Comparison of ENCODE assay signal across 20 mouse cellular contexts in the genomic region with DNA sequence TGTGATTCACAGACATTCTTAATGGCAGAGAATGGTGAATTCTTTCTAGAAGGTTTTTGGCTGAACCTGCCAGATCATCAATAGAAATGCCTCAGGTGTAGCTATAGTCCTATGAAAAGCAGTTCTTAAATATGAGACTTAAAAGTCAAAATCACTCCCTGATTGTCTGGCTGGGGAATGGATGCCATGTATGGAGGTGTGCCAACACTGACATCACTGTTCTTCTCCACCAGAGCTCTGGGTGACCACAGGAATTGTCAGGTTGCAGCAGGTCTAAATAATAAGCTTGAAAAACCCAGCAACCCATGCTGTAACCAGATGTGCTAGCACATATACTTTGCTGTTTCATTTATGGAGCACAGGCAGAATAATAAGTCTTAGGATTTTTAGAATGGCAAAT.
DNase-seq lines count a peak whose midpoint lies in the region; ATAC-seq and TF ChIP-seq lines count a peak whose summit lies in the region.
"Had no signal": no experiment of that assay in that cellular context is flagged by ENCODE, and none has a peak within 500 bp of the region (broad histone marks: within the 10 kb centered on the region; RNA-seq: fewer than 3 reads in every experiment).

No protein-coding gene starts in this region.

- H3K27ac ChIP-seq in cerebellum, adult 2 months (ENCODE audit: insufficient read depth, low read length) = no peak overlapping the region
- peak overlapping the region; percentile 41; the same call in 1 of the 2 replicates for H3K27ac ChIP-seq in hindbrain, postnatal 0 days
- H3K27ac ChIP-seq in hindbrain, embryonic 12.5 days = no peak overlapping the region
- H3K27ac ChIP-seq in embryonic fibroblast, embryonic 13.5 days (ENCODE audit: insufficient read depth, low read length) = peak overlapping the region; percentile 65
- H3K27ac ChIP-seq: hindbrain, embryonic 13.5 days; intestine, embryonic 15.5 days; neural tube, embryonic 15.5 days had no signal

- H3K27me3 ChIP-seq in cerebellum, adult 2 months (ENCODE audit: control insufficient read depth, insufficient read depth, low read length) = no peaks in the 10 kb centered on the region
- H3K27me3 ChIP-seq in hindbrain, postnatal 0 days (ENCODE audit: insufficient read depth, low read length) = no peaks in the 10 kb centered on the region
- no peaks in the 10 kb centered on the region for H3K27me3 ChIP-seq in hindbrain, embryonic 12.5 days
- H3K27me3 ChIP-seq: hindbrain, embryonic 13.5 days; intestine, embryonic 15.5 days; neural tube, embryonic 15.5 days had no signal

- H3K36me3 ChIP-seq in hindbrain, postnatal 0 days (ENCODE audit: insufficient read depth, low read length) = no peaks in the 10 kb centered on the region
- H3K36me3 ChIP-seq in hindbrain, embryonic 12.5 days = no peaks in the 10 kb centered on the region
- H3K36me3 ChIP-seq: hindbrain, embryonic 13.5 days; intestine, embryonic 15.5 days; neural tube, embryonic 15.5 days had no signal

- ATAC-seq in cerebellum, adult (ENCODE audit: insufficient number of reproducible peaks, low FRiP score, low TSS enrichment) = no peak
- 0 out of 2 replicates have a peak, but pooled peaks have one; percentile 27 for ATAC-seq in hindbrain, postnatal 0 days
- ATAC-seq in hindbrain, embryonic 12.5 days (ENCODE audit: low FRiP score) = no peak
- ATAC-seq: intestine, embryonic 15.5 days had no signal

- TF ChIP-seq POLR2A in cerebellum, adult 2 months (IDR thresholded peaks at IDR 0.05; ENCODE audit: borderline replicate concordance, insufficient read depth, low read length) = no peak
- no peak for TF ChIP-seq POLR2A in embryonic fibroblast, embryonic 13.5 days (IDR thresholded peaks at IDR 0.05; ENCODE audit: low read depth, low read length)

- no peaks in the 10 kb centered on the region for H3K9me3 ChIP-seq in hindbrain, postnatal 0 days (ENCODE audit: low read length)
- no peaks in the 10 kb centered on the region for H3K9me3 ChIP-seq in hindbrain, embryonic 12.5 days (replicated peaks)
- H3K9me3 ChIP-seq: hindbrain, embryonic 13.5 days; intestine, embryonic 15.5 days; neural tube, embryonic 15.5 days had no signal

- TF ChIP-seq CTCF in cerebellum, adult 2 months (IDR thresholded peaks at IDR 0.05; ENCODE audit: borderline replicate concordance, insufficient read depth, low read depth, low read length) = no peak
- TF ChIP-seq CTCF in hindbrain, postnatal 0 days (IDR thresholded peaks at IDR 0.05; ENCODE audit: low read depth) = no peak
- TF ChIP-seq CTCF in embryonic fibroblast, embryonic 13.5 days (IDR thresholded peaks at IDR 0.05; ENCODE audit: borderline replicate concordance, insufficient read depth, low read length) = no peak

- no peak overlapping the region for H3K4me3 ChIP-seq in cerebellum, adult 2 months (replicated peaks; ENCODE audit: insufficient read depth, low read depth, low read length)
- H3K4me3 ChIP-seq in hindbrain, postnatal 0 days (ENCODE audit: low read length) = no peak overlapping the region
- no peak overlapping the region for H3K4me3 ChIP-seq in hindbrain, embryonic 12.5 days
- H3K4me3 ChIP-seq in embryonic fibroblast, embryonic 13.5 days (ENCODE audit: insufficient read depth, low read length) = no peak overlapping the region
- H3K4me3 ChIP-seq: hindbrain, embryonic 13.5 days; intestine, embryonic 15.5 days; myocyte; neural tube, embryonic 15.5 days had no signal

- peaks cover 6% of the 10 kb centered on the region for H3K4me1 ChIP-seq in cerebellum, adult 2 months (ENCODE audit: control insufficient read depth, insufficient read depth, low read length)
- H3K4me1 ChIP-seq in hindbrain, postnatal 0 days (ENCODE audit: insufficient read depth, low read length) = peaks cover 6% of the 10 kb centered on the region; the same call in 1 of the 2 replicates
- H3K4me1 ChIP-seq in hindbrain, embryonic 12.5 days = no peaks in the 10 kb centered on the region
- peaks cover 15% of the 10 kb centered on the region for H3K4me1 ChIP-seq in embryonic fibroblast, embryonic 13.5 days (ENCODE audit: control insufficient read depth, insufficient read depth, low read length)
- H3K4me1 ChIP-seq: intestine, embryonic 15.5 days had no signal

- no peak overlapping the region for H3K9ac ChIP-seq in hindbrain, postnatal 0 days (replicated peaks; ENCODE audit: low read length)
- H3K9ac ChIP-seq in hindbrain, embryonic 12.5 days = no peak overlapping the region
- H3K9ac ChIP-seq: hindbrain, embryonic 13.5 days; intestine, embryonic 15.5 days; neural tube, embryonic 15.5 days had no signal

- no peak overlapping the region for H3K4me2 ChIP-seq in hindbrain, postnatal 0 days (ENCODE audit: low read depth, low read length)
- no peak overlapping the region for H3K4me2 ChIP-seq in hindbrain, embryonic 12.5 days (replicated peaks)
- H3K4me2 ChIP-seq: hindbrain, embryonic 13.5 days; intestine, embryonic 15.5 days; liver, embryonic 11.5 days; midbrain, embryonic 11.5 days; neural tube, embryonic 15.5 days had no signal

- DNase-seq in cerebellum, adult 2 months = peak; percentile 34 to 39
- no peak for DNase-seq in hindbrain, postnatal 0 days (ENCODE audit: low spot score)
- peak; percentile 58 for DNase-seq in Muller cell, postnatal 12 days (ENCODE audit: inconsistent ontology term)
- no peak for DNase-seq in urinary bladder, postnatal 36 days (ENCODE audit: low spot score in 2 of 2)
- DNase-seq in kidney, postnatal 10 days = no peak
- DNase-seq: adrenal gland, adult 8-10 months; gastrocnemius, postnatal 14 days; layer of hippocampus, postnatal 36 days; lung, adult 2 months; lung, postnatal 4 days; thymus, adult 18-20 months had no signal

Comparison
In these comparisons a context has a peak if more than half of its experiments do, and no peak if none do; other contexts are left out.
1. H3K27ac ChIP-seq: peak in hindbrain, postnatal 0 days (single experiment) and embryonic fibroblast, embryonic 13.5 days (single experiment); none in cerebellum, adult 2 months (single experiment) and hindbrain, embryonic 12.5 days (single experiment).
2. DNase-seq: peak in cerebellum, adult 2 months (2 of 2) and Muller cell, postnatal 12 days (single experiment); none in hindbrain, postnatal 0 days (single experiment), urinary bladder, postnatal 36 days (0 of 2) and kidney, postnatal 10 days (single experiment).